Mouse (Mus musculus): ENCODE results near the gene Gns. TPM values are rescaled to one million over a fixed set of nuclear protein-coding genes. Genes with fewer than 3 reads are reported as not detected.

Gns gene
- polyA plus RNA-seq, 1 experiment from 2014 or later, result 42.6 TPM

- no peak for ATAC-seq (ENCODE audit: low FRiP score)
- no peak overlapping the region for H3K9ac ChIP-seq
Observed at GRCm38 (mm10) chr10:121390602-121391001, 25.7 kb downstream of the Gns start.

GRCm38 (mm10) chr10:121391901-121392300, 27.0 kb downstream of the Gns start:
- no peak overlapping the region for H3K9ac ChIP-seq
- WGBS, result 95% methylated on average over 8 of the region's 8 CpGs

More at GRCm38 (mm10) chr10:121390602-121391001, 25.7 kb downstream of the Gns start:
- 87% methylated on average over 10 of the region's 10 CpGs for WGBS
- no peak overlapping the region for H3K27ac ChIP-seq
- H3K4me3 ChIP-seq, result no peak overlapping the region
- no peaks in the 10 kb centered on the region for H3K9me3 ChIP-seq
- H3K27me3 ChIP-seq, result no peaks in the 10 kb centered on the region
- H3K36me3 ChIP-seq, result peaks cover 93% of the 10 kb centered on the region
- H3K4me1 ChIP-seq (replicated peaks), result 0 out of 2 replicates have a peak, but pooled peaks cover 9% of the 10 kb centered on the region
- no peak overlapping the region for H3K4me2 ChIP-seq

DNA sequence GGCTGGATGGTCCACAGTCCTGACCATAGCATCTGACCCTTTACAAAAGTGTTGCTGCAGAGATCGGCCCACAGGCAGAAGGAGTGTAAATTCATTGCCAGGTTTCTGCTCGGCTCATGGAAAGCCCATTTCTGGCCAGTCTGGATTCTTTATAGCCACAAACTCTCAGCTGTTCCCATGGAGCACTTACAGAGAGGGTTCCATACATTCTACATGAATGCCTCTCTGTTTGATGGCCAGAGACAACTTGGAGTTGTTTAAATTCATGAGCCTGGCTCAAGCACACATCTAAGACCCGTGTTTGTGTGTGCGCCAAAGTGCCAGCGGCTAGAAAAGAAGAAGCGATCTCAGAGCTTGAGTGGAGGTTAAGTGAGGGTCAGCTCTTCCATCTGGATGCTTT, 29.4 kb downstream of the Gns start:
- Histone ChIP-seq H3K27ac (no peak overlapping the region), H3K9ac (no peak overlapping the region), H3K4me3 (no peak overlapping the region), H3K4me2 (no peak overlapping the region), H3K36me3 (peaks cover 85% of the 10 kb centered on the region), H3K4me1 (replicated peaks) (no peaks in the 10 kb centered on the region), H3K9me3 (no peaks in the 10 kb centered on the region), H3K27me3 (no peaks in the 10 kb centered on the region)
- ATAC-seq (ENCODE audit: low FRiP score), result no peak
- WGBS, result 75% methylated on average over 6 of the region's 6 CpGs

More at GRCm38 (mm10) chr10:121391901-121392300, 27.0 kb downstream of the Gns start:
- Histone ChIP-seq H3K4me2 (no peak overlapping the region), H3K4me3 (no peak overlapping the region), H3K36me3 (peaks cover 100% of the 10 kb centered on the region), H3K27ac (no peak overlapping the region), H3K27me3 (no peaks in the 10 kb centered on the region), H3K4me1 (replicated peaks) (0 out of 2 replicates have a peak, but pooled peaks cover 3% of the 10 kb centered on the region), H3K9me3 (no peaks in the 10 kb centered on the region)
- no peak for ATAC-seq (ENCODE audit: low FRiP score)

DNA sequence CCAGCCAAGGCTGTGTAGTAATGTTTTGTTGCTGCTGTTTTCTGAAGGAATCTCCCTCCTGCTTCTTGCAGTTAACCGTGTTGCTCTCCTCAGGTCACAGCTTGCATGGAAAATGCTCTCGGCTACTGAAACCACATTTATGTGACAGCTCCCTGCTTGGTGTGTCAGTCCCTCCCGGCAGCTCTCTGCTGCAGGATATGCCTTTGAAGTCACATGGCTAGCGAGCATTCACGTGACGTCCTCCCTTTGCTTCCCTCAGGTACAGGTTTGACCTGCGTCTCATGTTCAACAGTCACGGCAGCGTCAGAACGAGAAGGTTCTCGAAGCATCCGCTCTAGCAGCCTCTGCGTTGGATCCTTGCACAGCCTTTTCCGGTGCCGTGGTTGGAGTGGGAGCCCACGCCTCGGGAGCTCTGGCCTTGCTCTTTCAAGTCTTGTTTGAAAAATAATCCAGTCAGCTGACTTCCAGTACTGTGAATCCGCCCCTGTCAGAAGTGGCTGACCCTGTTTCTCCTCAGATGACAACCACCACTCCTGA, 30.0 kb downstream of the Gns start:
- Histone ChIP-seq H3K9ac (no peak overlapping the region), H3K4me1 (replicated peaks) (no peaks in the 10 kb centered on the region)
- ATAC-seq (ENCODE audit: low FRiP score), result no peak

GRCm38 (mm10) chr10:121395542-121396176, 30.8 kb downstream of the Gns start:
- Histone ChIP-seq H3K4me3 (no peak overlapping the region), H3K4me1 (replicated peaks) (no peaks in the 10 kb centered on the region), H3K36me3 (peaks cover 71% of the 10 kb centered on the region), H3K4me2 (no peak overlapping the region), H3K9me3 (no peaks in the 10 kb centered on the region), H3K27ac (no peak overlapping the region), H3K27me3 (no peaks in the 10 kb centered on the region), H3K9ac (no peak overlapping the region)
- ATAC-seq (ENCODE audit: low FRiP score), result no peak
- WGBS, result 87% methylated on average over 20 of the region's 20 CpGs

More for the DNA sequence above, 30.0 kb downstream of the Gns start:
- no peaks in the 10 kb centered on the region for H3K27me3 ChIP-seq
- peaks cover 79% of the 10 kb centered on the region for H3K36me3 ChIP-seq
- no peak overlapping the region for H3K27ac ChIP-seq
- H3K9me3 ChIP-seq, result no peaks in the 10 kb centered on the region
- no peak overlapping the region for H3K4me3 ChIP-seq
- H3K4me2 ChIP-seq, result no peak overlapping the region
- WGBS, result 89% methylated on average over 18 of the region's 18 CpGs

DNA sequence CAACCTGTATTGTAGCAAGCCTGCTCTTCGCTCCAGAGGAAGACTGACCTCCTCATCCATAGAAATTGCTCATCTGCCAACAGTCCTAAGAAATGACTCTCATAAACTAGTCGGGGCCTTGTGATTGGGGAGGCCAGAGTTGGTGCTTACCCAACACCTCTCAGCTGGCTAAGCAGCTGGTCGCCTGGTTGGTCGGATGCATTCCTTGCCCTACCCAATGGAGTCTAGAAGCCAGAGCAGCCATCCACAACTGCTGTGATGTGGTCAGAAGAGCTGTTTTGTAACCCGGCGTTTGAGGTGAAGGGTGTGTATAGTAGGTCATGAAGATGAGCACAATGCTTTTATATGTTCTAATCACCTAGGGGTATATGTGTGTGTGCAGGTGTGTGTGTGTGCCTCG, 33.7 kb downstream of the Gns start:
- Histone ChIP-seq H3K27ac (no peak overlapping the region), H3K27me3 (no peaks in the 10 kb centered on the region), H3K4me1 (replicated peaks) (no peaks in the 10 kb centered on the region), H3K4me3 (no peak overlapping the region), H3K4me2 (no peak overlapping the region), H3K36me3 (peaks cover 42% of the 10 kb centered on the region), H3K9ac (no peak overlapping the region), H3K9me3 (no peaks in the 10 kb centered on the region)
- ATAC-seq (ENCODE audit: low FRiP score), result no peak
- 94% methylated on average over 7 of the region's 7 CpGs for WGBS

DNA sequence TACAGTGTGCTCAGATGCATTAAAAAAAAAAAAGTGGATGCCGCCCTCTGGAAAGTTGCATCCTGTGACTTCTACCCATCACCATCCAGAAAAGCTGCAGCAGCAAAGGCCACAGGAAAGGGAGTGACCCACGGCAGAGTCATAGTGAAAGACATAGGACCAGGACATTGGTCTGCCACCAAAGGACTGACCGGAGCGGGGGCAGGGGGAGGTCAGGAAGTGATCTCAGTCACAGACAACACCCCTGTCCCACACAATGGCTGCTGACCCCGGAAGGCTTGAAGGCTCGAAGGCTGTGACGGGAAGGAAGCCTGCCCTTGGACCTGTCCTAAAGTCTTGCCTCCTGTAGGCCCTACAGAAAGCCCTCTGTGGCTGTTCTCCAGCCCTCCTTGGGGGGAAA, 36.1 kb downstream of the Gns start:
- H3K27me3 ChIP-seq, result no peaks in the 10 kb centered on the region
- no peak overlapping the region for H3K4me2 ChIP-seq
- H3K27ac ChIP-seq, result no peak overlapping the region
- no peaks in the 10 kb centered on the region for H3K9me3 ChIP-seq
- no peak overlapping the region for H3K9ac ChIP-seq
- no peak overlapping the region for H3K4me3 ChIP-seq
- H3K4me1 ChIP-seq (replicated peaks), result no peaks in the 10 kb centered on the region
- no peak for ATAC-seq (ENCODE audit: low FRiP score)
- WGBS, result 82% methylated on average over 7 of the region's 7 CpGs
- H3K36me3 ChIP-seq, result peaks cover 17% of the 10 kb centered on the region

- Histone ChIP-seq H3K4me1 (replicated peaks) (no peaks in the 10 kb centered on the region), H3K4me3 (no peak overlapping the region), H3K4me2 (no peak overlapping the region), H3K9me3 (no peaks in the 10 kb centered on the region), H3K27ac (no peak overlapping the region), H3K36me3 (peaks cover 2% of the 10 kb centered on the region; the same call in 1 of the 2 replicates), H3K27me3 (no peaks in the 10 kb centered on the region), H3K9ac (no peak overlapping the region)
- ATAC-seq (ENCODE audit: low FRiP score), result no peak
- 75% methylated on average over 9 of the region's 9 CpGs for WGBS
Observed at GRCm38 (mm10) chr10:121403104-121403503, 38.2 kb downstream of the Gns start.

- WGBS, result 58% methylated on average over 6 of the region's 9 CpGs
- no peaks in the 10 kb centered on the region for H3K27me3 ChIP-seq
- no peaks in the 10 kb centered on the region for H3K36me3 ChIP-seq
Observed at GRCm38 (mm10) chr10:121403946-121404345, 39.1 kb downstream of the Gns start.

GRCm38 (mm10) chr10:121409717-121410116, 44.8 kb downstream of the Gns start:
- no peak overlapping the region for H3K4me3 ChIP-seq
- no peaks in the 10 kb centered on the region for H3K9me3 ChIP-seq
- H3K4me1 ChIP-seq (replicated peaks), result no peaks in the 10 kb centered on the region
- H3K36me3 ChIP-seq, result no peaks in the 10 kb centered on the region; the same call in 1 of the 2 replicates
- H3K9ac ChIP-seq, result no peak overlapping the region
- 0 out of 2 replicates have a peak, but pooled peaks cover 5% of the 10 kb centered on the region for H3K27me3 ChIP-seq
- no peak overlapping the region for H3K4me2 ChIP-seq
- no peak for ATAC-seq (ENCODE audit: low FRiP score)
- no peak overlapping the region for H3K27ac ChIP-seq
- 77% methylated on average over 7 of the region's 7 CpGs for WGBS

More at GRCm38 (mm10) chr10:121403946-121404345, 39.1 kb downstream of the Gns start:
- no peak overlapping the region for H3K9ac ChIP-seq
- H3K9me3 ChIP-seq, result no peaks in the 10 kb centered on the region
- ATAC-seq (ENCODE audit: low FRiP score), result no peak
- no peaks in the 10 kb centered on the region for H3K4me1 ChIP-seq (replicated peaks)
- H3K4me3 ChIP-seq, result no peak overlapping the region
- H3K27ac ChIP-seq, result no peak overlapping the region
- no peak overlapping the region for H3K4me2 ChIP-seq

- Histone ChIP-seq H3K9ac (no peak overlapping the region), H3K27me3 (0 out of 2 replicates have a peak, but pooled peaks cover 5% of the 10 kb centered on the region), H3K4me3 (no peak overlapping the region), H3K4me1 (replicated peaks) (peaks cover 6% of the 10 kb centered on the region; the same call in 1 of the 2 replicates), H3K36me3 (no peaks in the 10 kb centered on the region; the same call in 1 of the 2 replicates), H3K9me3 (no peaks in the 10 kb centered on the region), H3K27ac (no peak overlapping the region), H3K4me2 (no peak overlapping the region)
- 92% methylated on average over 11 of the region's 11 CpGs for WGBS
- ATAC-seq (ENCODE audit: low FRiP score), result no peak
Observed at GRCm38 (mm10) chr10:121411721-121412455, 47.0 kb downstream of the Gns start.

GRCm38 (mm10) chr10:121412824-121413223, 47.9 kb downstream of the Gns start:
- Histone ChIP-seq H3K4me2 (no peak overlapping the region), H3K9me3 (no peaks in the 10 kb centered on the region), H3K27me3 (0 out of 2 replicates have a peak, but pooled peaks cover 5% of the 10 kb centered on the region), H3K9ac (no peak overlapping the region), H3K4me3 (no peak overlapping the region), H3K27ac (no peak overlapping the region), H3K4me1 (replicated peaks) (peaks cover 8% of the 10 kb centered on the region; the same call in 1 of the 2 replicates), H3K36me3 (no peaks in the 10 kb centered on the region; the same call in 1 of the 2 replicates)
- ATAC-seq (ENCODE audit: low FRiP score), result no peak
- 85% methylated on average over 17 of the region's 17 CpGs for WGBS
